23 mouse cellular contexts compared by ENCODE assay signal in the genomic region with DNA sequence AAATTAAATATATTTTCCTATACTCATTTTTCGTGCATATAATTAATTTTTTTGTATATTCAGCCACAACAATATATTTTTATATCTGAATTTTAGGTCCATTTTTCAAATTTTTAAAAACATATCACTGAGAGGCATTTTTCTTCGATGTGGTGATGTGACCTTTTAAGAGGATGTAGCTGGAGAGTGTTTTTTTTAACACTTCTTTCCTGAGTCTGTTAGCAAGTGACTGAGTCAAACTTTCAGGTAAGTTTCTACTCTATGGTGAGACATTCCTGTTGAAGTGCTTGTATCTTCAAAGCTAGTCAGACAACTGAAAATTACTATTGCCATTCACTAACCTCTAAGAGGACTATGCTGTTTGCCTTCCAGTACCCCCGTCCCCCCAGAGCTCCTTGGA.
"Had no signal": no experiment of that assay in that cellular context is flagged by ENCODE, and none has a peak within 500 bp of the region (broad histone marks: within the 10 kb centered on the region; RNA-seq: fewer than 3 reads in every experiment).

No protein-coding gene starts in this region.

- H3K9me3 ChIP-seq: limb, embryonic 10.5 days; limb, embryonic 13.5 days; liver, embryonic 12.5 days; liver, embryonic 15.5 days; lung, embryonic 15.5 days; megakaryocyte, embryonic 14.5 days; midbrain, embryonic 10.5 days; neural tube, embryonic 13.5 days; stomach, embryonic 15.5 days had no signal

- H3K27ac ChIP-seq: kidney, postnatal 0 days; layer of hippocampus, adult 2 months; limb, embryonic 10.5 days; limb, embryonic 13.5 days; liver, embryonic 12.5 days; liver, embryonic 15.5 days; lung, embryonic 15.5 days; midbrain, embryonic 10.5 days; neural tube, embryonic 13.5 days; stomach, embryonic 15.5 days had no signal

- H3K36me3 ChIP-seq: limb, embryonic 10.5 days; limb, embryonic 13.5 days; liver, embryonic 12.5 days; liver, embryonic 15.5 days; lung, embryonic 15.5 days; midbrain, embryonic 10.5 days; neural tube, embryonic 13.5 days; stomach, embryonic 15.5 days had no signal

- DNase-seq: kidney, adult 9 months; kidney, postnatal 25 days; layer of hippocampus, adult 9-11 months; liver; lung, adult 18-20 months; lung, postnatal 10 days; lung, postnatal 36 days; midbrain, embryonic 14.5 days; retina, postnatal 1 day; right cerebral cortex, postnatal 25 days; spleen, adult 18-20 months; thymus, postnatal 25 days had no signal

- H3K4me3 ChIP-seq: layer of hippocampus, adult 2 months; limb, embryonic 10.5 days; limb, embryonic 13.5 days; liver, embryonic 12.5 days; liver, embryonic 15.5 days; lung, embryonic 15.5 days; megakaryocyte, embryonic 14.5 days; midbrain, embryonic 10.5 days; neural tube, embryonic 13.5 days; stomach, embryonic 15.5 days had no signal

- H3K4me1 ChIP-seq: limb, embryonic 10.5 days; limb, embryonic 13.5 days; liver, embryonic 12.5 days; liver, embryonic 15.5 days; lung, embryonic 15.5 days; stomach, embryonic 15.5 days had no signal

- H3K27me3 ChIP-seq: limb, embryonic 13.5 days; liver, embryonic 12.5 days; liver, embryonic 15.5 days; lung, embryonic 15.5 days; megakaryocyte, embryonic 14.5 days; neural tube, embryonic 13.5 days; stomach, embryonic 15.5 days had no signal

- ATAC-seq: liver, embryonic 12.5 days had no signal

- H3K9ac ChIP-seq: limb, embryonic 13.5 days; liver, embryonic 12.5 days; liver, embryonic 15.5 days; lung, embryonic 15.5 days; neural tube, embryonic 13.5 days; stomach, embryonic 15.5 days had no signal

- H3K4me2 ChIP-seq: limb, embryonic 13.5 days; liver, embryonic 12.5 days; liver, embryonic 15.5 days; lung, embryonic 15.5 days; neural tube, embryonic 13.5 days; stomach, embryonic 15.5 days had no signal
